Mouse (Mus musculus): ENCODE measurements at regions not wholly inside any gene's neighbourhood (a gene's known extent, or its start where the extent isn't known, plus 50 kb on each side); places are given as distances from the start of the nearest gene placed in this dataset.
"Not testable (repeated sequence)": the region's sequence is repeated elsewhere in the genome, so short reads cannot be mapped to it uniquely, and the experiment has no call there.

- no peak for ATAC-seq (replicated peaks; ENCODE audit: low FRiP score, low TSS enrichment, poor library complexity, severe bottlenecking)
These were observed 981.0 kb downstream of the 4930447A16Rik start for GRCm38 (mm10) chr15:38406114-38406960.

- ATAC-seq (replicated peaks; ENCODE audit: low FRiP score, low TSS enrichment, poor library complexity, severe bottlenecking): no peak
These were observed 982.1 kb downstream of the 4930447A16Rik start for GRCm38 (mm10) chr15:38407476-38407875.

- no peak for ATAC-seq (replicated peaks; ENCODE audit: low FRiP score, low TSS enrichment, poor library complexity, severe bottlenecking)
These were observed 983.8 kb downstream of the 4930447A16Rik start for GRCm38 (mm10) chr15:38409168-38409567.

- ATAC-seq (replicated peaks; ENCODE audit: low FRiP score, low TSS enrichment, poor library complexity, severe bottlenecking): no peak
These were observed 985.1 kb downstream of the 4930447A16Rik start for GRCm38 (mm10) chr15:38410462-38410861.

- no peak for ATAC-seq (replicated peaks; ENCODE audit: low FRiP score, low TSS enrichment, poor library complexity, severe bottlenecking)
These were observed 987.1 kb downstream of the 4930447A16Rik start for GRCm38 (mm10) chr15:38412481-38412880.

- no peak for ATAC-seq (replicated peaks; ENCODE audit: low FRiP score, low TSS enrichment, poor library complexity, severe bottlenecking)
These were observed 988.0 kb downstream of the 4930447A16Rik start for GRCm38 (mm10) chr15:38413329-38413728.

- ATAC-seq (replicated peaks; ENCODE audit: low FRiP score, low TSS enrichment, poor library complexity, severe bottlenecking): no peak
These were observed 989.1 kb downstream of the 4930447A16Rik start for GRCm38 (mm10) chr15:38414318-38415090.

- no peak for ATAC-seq (replicated peaks; ENCODE audit: low FRiP score, low TSS enrichment, poor library complexity, severe bottlenecking)
These were observed 989.7 kb downstream of the 4930447A16Rik start for GRCm38 (mm10) chr15:38415091-38415486.

- ATAC-seq (replicated peaks; ENCODE audit: low FRiP score, low TSS enrichment, poor library complexity, severe bottlenecking): no peak
These were observed 994.3 kb downstream of the 4930447A16Rik start for GRCm38 (mm10) chr15:38419621-38420020.

- no peak for ATAC-seq (replicated peaks; ENCODE audit: low FRiP score, low TSS enrichment, poor library complexity, severe bottlenecking)
These were observed 995.4 kb downstream of the 4930447A16Rik start for GRCm38 (mm10) chr15:38420784-38421183.

GRCm38 (mm10) chr15:38422741-38423140, 997.4 kb downstream of the 4930447A16Rik start:
- no peak for ATAC-seq (replicated peaks; ENCODE audit: low FRiP score, low TSS enrichment, poor library complexity, severe bottlenecking)

- no peak for ATAC-seq (replicated peaks; ENCODE audit: low FRiP score, low TSS enrichment, poor library complexity, severe bottlenecking)
These were observed 1000.2 kb downstream of the 4930447A16Rik start for GRCm38 (mm10) chr15:38425506-38425905.

- ATAC-seq (replicated peaks; ENCODE audit: low FRiP score, low TSS enrichment, poor library complexity, severe bottlenecking): no peak
These were observed 1002.6 kb downstream of the 4930447A16Rik start for GRCm38 (mm10) chr15:38427966-38428365.

- no peak for ATAC-seq (replicated peaks; ENCODE audit: low FRiP score, low TSS enrichment, poor library complexity, severe bottlenecking)
These were observed 1006.3 kb downstream of the 4930447A16Rik start for GRCm38 (mm10) chr15:38431668-38432067.

- ATAC-seq (replicated peaks; ENCODE audit: low FRiP score, low TSS enrichment, poor library complexity, severe bottlenecking): no peak
These were observed 1008.0 kb downstream of the 4930447A16Rik start for GRCm38 (mm10) chr15:38433386-38433785.

- not testable (repeated sequence) for ATAC-seq (replicated peaks; ENCODE audit: low FRiP score, low TSS enrichment, poor library complexity, severe bottlenecking)
These were observed 1008.9 kb downstream of the 4930447A16Rik start for GRCm38 (mm10) chr15:38434239-38434638.

All from megakaryocyte-erythroid progenitor cell, adult 5-6 weeks (primary cell).